Mouse (Mus musculus): ENCODE measurements at regions not wholly inside any gene's neighbourhood (a gene's known extent, or its start where the extent isn't known, plus 50 kb on each side); places are given as distances from the start of the nearest gene placed in this dataset.
A peak's percentile ranks its signal among the peaks of the same experiment; 100 is the strongest.
"Not testable (repeated sequence)": the region's sequence is repeated elsewhere in the genome, so short reads cannot be mapped to it uniquely, and the experiment has no call there.

GRCm38 (mm10) chr16:25478300-25478699 lies 191.7 kb downstream of the Tprg start:
- ATAC-seq, result no peak

GRCm38 (mm10) chr16:25483831-25484254 lies 197.2 kb downstream of the Tprg start:
- no peak for ATAC-seq

GRCm38 (mm10) chr16:25485007-25485406 lies 198.4 kb downstream of the Tprg start:
- peak; percentile 40 for ATAC-seq

- no peak for ATAC-seq
These were observed 197.0 kb upstream of the Trp63 start for GRCm38 (mm10) chr16:25486477-25487094.

GRCm38 (mm10) chr16:25490847-25491246 lies 192.7 kb upstream of the Trp63 start:
- ATAC-seq, result no peak

- ATAC-seq, result no peak
These were observed 189.4 kb upstream of the Trp63 start for GRCm38 (mm10) chr16:25494153-25494552.

- ATAC-seq, result no peak
These were observed 187.9 kb upstream of the Trp63 start for GRCm38 (mm10) chr16:25495586-25496196.

GRCm38 (mm10) chr16:25504829-25505228 lies 178.7 kb upstream of the Trp63 start:
- ATAC-seq, result no peak

- ATAC-seq, result no peak
These were observed 166.3 kb upstream of the Trp63 start for GRCm38 (mm10) chr16:25517114-25517868.

- ATAC-seq, result not testable (repeated sequence)
These were observed 160.4 kb upstream of the Trp63 start for GRCm38 (mm10) chr16:25523141-25523540.

- ATAC-seq, result no peak
These were observed 159.9 kb upstream of the Trp63 start for GRCm38 (mm10) chr16:25523621-25524020.

GRCm38 (mm10) chr16:25527850-25528249 lies 155.7 kb upstream of the Trp63 start:
- ATAC-seq, result no peak

GRCm38 (mm10) chr16:25528313-25528712 lies 155.2 kb upstream of the Trp63 start:
- ATAC-seq, result no peak

GRCm38 (mm10) chr16:25529681-25530080 lies 153.9 kb upstream of the Trp63 start:
- ATAC-seq, result no peak

- ATAC-seq, result no peak
These were observed 151.7 kb upstream of the Trp63 start for GRCm38 (mm10) chr16:25531761-25532336.

GRCm38 (mm10) chr16:25532519-25533205 lies 150.9 kb upstream of the Trp63 start:
- no peak for ATAC-seq

GRCm38 (mm10) chr16:25533206-25533580 lies 150.4 kb upstream of the Trp63 start:
- no peak for ATAC-seq

- no peak for ATAC-seq
These were observed 147.0 kb upstream of the Trp63 start for GRCm38 (mm10) chr16:25536550-25536949.

GRCm38 (mm10) chr16:25549542-25550110 lies 133.9 kb upstream of the Trp63 start:
- ATAC-seq, result no peak

GRCm38 (mm10) chr16:25557181-25557580 lies 126.4 kb upstream of the Trp63 start:
- ATAC-seq, result no peak

GRCm38 (mm10) chr16:25580216-25580615 lies 103.3 kb upstream of the Trp63 start:
- ATAC-seq, result no peak

- no peak for ATAC-seq
These were observed 99.1 kb upstream of the Trp63 start for GRCm38 (mm10) chr16:25584337-25585069.
